Mouse (Mus musculus): ENCODE measurements at regions not wholly inside any gene's neighbourhood (a gene's known extent, or its start where the extent isn't known, plus 50 kb on each side); places are given as distances from the start of the nearest gene placed in this dataset.

DNA sequence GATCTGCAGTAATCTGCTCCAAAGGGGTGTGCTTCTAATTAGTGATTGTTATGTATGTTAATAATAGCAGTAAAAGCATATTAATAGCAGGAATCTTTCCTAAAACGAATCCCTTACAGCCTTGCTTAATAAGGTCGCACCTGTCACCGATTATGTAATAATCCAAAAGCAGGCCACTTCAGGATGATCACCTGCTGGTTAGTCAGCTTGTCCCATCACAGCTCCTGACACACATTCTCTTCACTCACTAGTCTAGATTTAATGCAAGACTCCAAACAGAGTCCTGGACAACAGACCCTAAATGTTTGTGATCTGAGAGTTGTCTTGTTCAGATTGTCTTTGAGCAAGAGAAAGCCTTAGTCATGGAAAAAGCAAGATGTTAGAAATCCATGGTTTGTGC is 85.2 kb upstream of the Kctd3 start:
- TF ChIP-seq CHD2 (IDR thresholded peaks at IDR 0.05; ENCODE audit: low read depth, low read length) (no peak), ZNF384 (IDR thresholded peaks at IDR 0.05; ENCODE audit: low read depth, low read length) (no peak)

Data from ES-E14 (cell line).